Mouse (Mus musculus) macrophage (primary cell): ENCODE measurements around the gene Pdlim7. TPM values are rescaled to one million over a fixed set of nuclear protein-coding genes. Genes with fewer than 3 reads are reported as not detected.

Source experiments
- H3K27ac ChIP-seq: fragments of 350-480 bp; formaldehyde crosslinking; 2 replicates; pipeline ENCODE4 v1.9.0; 2021
- H3K36me3 ChIP-seq: fragments of 350-480 bp; formaldehyde crosslinking; 2 replicates; pipeline ENCODE4 v1.9.0; 2021; ENCODE audit errors: inconsistent target
- H3K4me3 ChIP-seq: fragments of 350-480 bp; formaldehyde crosslinking; 2 replicates; pipeline ENCODE4 v1.9.0; 2021; ENCODE audit errors: inconsistent target
- H3K79me2 ChIP-seq: fragments of 350-480 bp; formaldehyde crosslinking; 2 replicates; pipeline ENCODE4 v1.9.0; 2021; ENCODE audit errors: inconsistent target
- WGBS: methylation state at CpG from one replicate; pipeline ENCODE4 v1.1.7; 2026; ENCODE audit warnings: inconsistent platforms; ENCODE audit not compliant: missing documents; 5-methylcytosine and 5-hydroxymethylcytosine counted together
- polyA plus RNA-seq: library from polyadenylated mRNA; stranded (reverse); fragments of 250-400 nt; gene quantifications from 3 replicates; pipeline ENCODE4 v1.2.4, GENCODE M21; 2018; ENCODE audit warnings: inconsistent platforms
- total RNA-seq, 78 experiments: library from RNA; depleted of rRNA; stranded (reverse); fragments of 250-400 nt; gene quantifications; 1 replicate in 9 of 78; 2 replicates in 24 of 78; 3 replicates in 43 of 78; 4 replicates in 2 of 78; pipeline ENCODE4 v1.2.4; 2018; ENCODE audit warnings: inconsistent platforms in 56 of 78

Gene Pdlim7
- total RNA-seq (2018; cell fraction: chromatin; rRNA removed): 10 to 100 TPM in 3 of 26 experiments, 1 to 10 TPM in 18, under 1 TPM in 2, not detected in 3; 0.32 to 17.4 (median 2.7) TPM
- 1 to 10 TPM in 3 of 26 experiments, under 1 TPM in 23; 0.25 to 1.3 (median 0.58) TPM for total RNA-seq (2018; cell fraction: cytosol; rRNA removed)
- 1 to 10 TPM in 15 of 26 experiments, under 1 TPM in 9, not detected in 2; 0.38 to 7.1 (median 1.2) TPM for total RNA-seq (2018; cell fraction: nucleus; rRNA removed)
- 0.40 to 3.3 TPM (median 0.44 TPM) in 3 replicates for polyA plus RNA-seq

GRCm38 (mm10) chr13:55513111-55513748 is at the start of gene Pdlim7:
Gene Pdlim7 (minus strand): TSS chr13:55513676.
- under 1% methylated on average over 50 of the region's 55 CpGs for WGBS
- Histone ChIP-seq H3K4me3 (peak within 1 kb of the TSS; percentile 43), H3K27ac (no peak within 1 kb of the TSS), H3K36me3 (no peaks in the 10 kb centered on the region), H3K79me2 (no peaks in the 10 kb centered on the region)

GRCm38 (mm10) chr13:55557499-55557898 is 44.0 kb upstream of the Pdlim7 start:
- 94% methylated on average over 6 of the region's 6 CpGs for WGBS
- Histone ChIP-seq H3K79me2 (peaks cover 31% of the 10 kb centered on the region; the same call in 1 of the 2 replicates), H3K27ac (no peak overlapping the region), H3K4me3 (no peak overlapping the region), H3K36me3 (peaks cover 26% of the 10 kb centered on the region; the same call in 1 of the 2 replicates)

DNA sequence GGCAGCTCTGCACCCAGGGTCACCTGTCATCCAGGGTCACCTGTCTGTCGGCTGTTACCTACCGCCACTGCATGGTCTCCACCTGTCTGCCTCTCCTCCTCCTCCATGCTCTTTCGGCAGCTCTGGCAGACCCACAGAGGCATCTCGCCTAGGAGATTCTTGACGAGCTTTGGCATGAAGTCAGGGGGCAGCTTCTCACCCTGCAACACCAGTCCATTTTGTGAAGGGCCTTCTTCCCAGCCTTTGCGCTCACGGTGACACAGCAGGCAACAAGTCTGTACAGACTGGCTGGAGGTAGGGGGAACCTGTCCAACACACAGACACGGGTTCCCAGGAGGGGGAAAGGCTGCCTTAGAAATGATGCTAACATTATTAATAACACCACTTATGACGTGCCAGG is 42.4 kb upstream of the Pdlim7 start:
- no peak overlapping the region for H3K4me3 ChIP-seq
- WGBS: 91% methylated on average over 9 of the region's 9 CpGs
- H3K36me3 ChIP-seq: peaks cover 26% of the 10 kb centered on the region; the same call in 1 of the 2 replicates
- peaks cover 21% of the 10 kb centered on the region; the same call in 1 of the 2 replicates for H3K79me2 ChIP-seq
- H3K27ac ChIP-seq: no peak overlapping the region

- no peak overlapping the region for H3K4me3 ChIP-seq
- no peak overlapping the region for H3K27ac ChIP-seq
- peaks cover 34% of the 10 kb centered on the region for H3K36me3 ChIP-seq
- 96% methylated on average over 15 of the region's 15 CpGs for WGBS
- H3K79me2 ChIP-seq: no peaks in the 10 kb centered on the region
Measured at GRCm38 (mm10) chr13:55549061-55549460, 35.6 kb upstream of the Pdlim7 start.

DNA sequence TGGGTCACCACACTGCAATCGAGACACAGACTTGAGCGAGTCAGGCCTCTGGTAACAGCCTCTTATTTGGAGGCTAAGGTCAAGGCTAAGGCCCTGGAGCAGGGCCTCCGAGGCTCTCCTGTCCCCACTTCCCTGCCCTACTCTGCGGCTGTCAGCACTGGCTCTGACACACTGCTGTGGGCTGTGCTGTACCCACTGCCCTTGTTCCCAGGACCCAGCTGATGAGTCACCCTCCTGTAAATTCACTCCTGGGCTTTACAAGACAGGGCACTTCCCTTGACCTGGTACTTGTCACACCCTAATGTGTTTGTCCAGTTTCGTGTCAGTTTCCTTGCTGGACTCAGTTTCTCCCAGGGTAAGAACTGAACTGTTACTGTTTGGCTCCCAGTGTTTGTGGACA is 35.0 kb upstream of the Pdlim7 start:
- no peak overlapping the region for H3K4me3 ChIP-seq
- no peak overlapping the region for H3K27ac ChIP-seq
- WGBS: 98% methylated on average over 5 of the region's 5 CpGs
- H3K79me2 ChIP-seq: no peaks in the 10 kb centered on the region
- peaks cover 34% of the 10 kb centered on the region for H3K36me3 ChIP-seq

DNA sequence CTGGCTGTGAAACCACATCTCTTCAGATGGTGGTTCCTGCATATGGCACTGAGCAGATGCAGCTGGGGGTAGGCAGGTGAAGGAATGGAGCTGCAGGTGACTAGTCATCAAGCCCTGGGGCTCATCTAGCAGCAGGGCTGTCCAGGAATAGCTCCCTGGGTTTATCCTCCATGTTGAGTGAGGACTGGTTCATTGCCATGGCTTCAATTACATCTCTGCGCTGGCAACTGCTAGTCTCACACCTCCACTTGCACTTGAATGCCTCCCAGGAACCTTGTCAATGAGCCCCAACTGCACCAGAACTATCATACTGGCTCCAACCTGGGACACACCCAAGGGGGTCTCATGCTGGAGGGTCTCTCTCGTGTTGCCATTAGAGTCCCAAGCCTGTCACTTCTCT is 34.4 kb upstream of the Pdlim7 start:
- Histone ChIP-seq H3K36me3 (peaks cover 36% of the 10 kb centered on the region), H3K4me3 (no peak overlapping the region), H3K27ac (no peak overlapping the region), H3K79me2 (no peaks in the 10 kb centered on the region)
- WGBS: 96% methylated on average over 2 of the region's 2 CpGs

DNA sequence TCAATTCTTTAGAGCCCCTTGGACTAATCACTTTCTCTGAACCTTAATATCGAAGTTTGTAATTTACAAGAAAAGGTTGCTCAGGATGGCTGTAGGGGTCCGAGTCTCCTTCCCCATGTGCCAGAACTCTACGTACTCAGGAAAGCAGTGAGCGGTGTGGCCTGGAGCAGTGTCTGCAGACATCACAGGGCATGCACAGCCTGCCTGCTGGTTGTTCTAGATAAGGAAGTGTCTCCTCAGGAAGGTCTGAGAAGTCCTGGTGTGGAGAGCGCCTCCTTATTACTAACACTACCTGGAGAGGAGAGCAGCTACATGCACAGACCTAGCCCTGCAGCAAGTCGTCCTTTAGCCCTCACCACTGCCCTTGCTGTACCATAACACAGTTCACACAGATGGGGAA is 31.3 kb upstream of the Pdlim7 start:
- H3K27ac ChIP-seq: no peak overlapping the region
- no peaks in the 10 kb centered on the region for H3K79me2 ChIP-seq
- H3K36me3 ChIP-seq: peaks cover 66% of the 10 kb centered on the region
- WGBS: 94% methylated on average over 6 of the region's 6 CpGs
- H3K4me3 ChIP-seq: no peak overlapping the region

DNA sequence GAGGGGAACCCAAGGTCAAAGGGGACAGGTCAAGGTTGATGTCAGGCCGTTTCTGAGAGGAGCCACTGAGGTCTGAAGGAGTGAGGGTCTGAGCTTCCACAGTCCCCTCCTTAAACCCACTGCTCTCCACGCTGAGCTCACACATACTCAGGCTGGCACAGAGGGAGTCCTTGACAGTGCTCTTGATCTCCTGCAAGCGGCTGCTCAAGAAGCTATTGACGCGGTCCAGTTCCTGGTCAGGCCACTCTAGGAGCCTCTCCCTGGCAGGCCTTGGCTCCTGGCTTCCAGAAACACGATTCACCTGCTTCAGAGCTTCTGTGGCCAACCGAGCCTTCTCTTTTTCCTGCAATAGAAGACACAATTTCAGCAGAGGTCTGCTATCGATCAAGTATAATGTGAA is 30.0 kb upstream of the Pdlim7 start:
- Histone ChIP-seq H3K4me3 (no peak overlapping the region), H3K79me2 (no peaks in the 10 kb centered on the region), H3K27ac (no peak overlapping the region), H3K36me3 (peaks cover 70% of the 10 kb centered on the region)
- WGBS: 98% methylated on average over 8 of the region's 8 CpGs

GRCm38 (mm10) chr13:55542891-55543290 is 29.4 kb upstream of the Pdlim7 start:
- 98% methylated on average over 4 of the region's 4 CpGs for WGBS
- no peak overlapping the region for H3K27ac ChIP-seq
- no peak overlapping the region for H3K4me3 ChIP-seq
- H3K79me2 ChIP-seq: no peaks in the 10 kb centered on the region
- peaks cover 73% of the 10 kb centered on the region for H3K36me3 ChIP-seq

DNA sequence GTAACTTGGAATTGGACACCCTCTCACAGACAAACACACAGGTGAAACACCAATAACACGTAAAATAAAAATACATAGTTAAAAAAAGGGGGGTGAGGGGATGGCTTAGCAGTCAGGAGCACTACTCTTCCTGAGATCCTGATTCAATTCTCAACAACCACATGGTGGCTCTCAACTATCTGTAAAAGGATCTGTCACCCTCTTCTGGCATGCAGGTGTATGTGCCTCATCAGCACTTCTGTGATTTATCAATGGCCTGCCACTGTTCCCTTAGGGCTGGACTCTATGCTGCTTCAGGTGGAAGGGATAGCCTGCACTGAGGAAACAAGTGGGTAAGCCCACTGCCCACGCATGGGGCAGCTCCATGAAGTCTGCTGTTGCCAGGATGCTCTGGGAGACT is 27.5 kb upstream of the Pdlim7 start:
- 97% methylated on average over 2 of the region's 2 CpGs for WGBS

GRCm38 (mm10) chr13:55536194-55537175 is 23.0 kb upstream of the Pdlim7 start, which contains the start of gene Ddx41:
Gene Ddx41 (minus strand): TSS chr13:55536658.
- WGBS: 1% methylated on average over 70 of the region's 70 CpGs
- Histone ChIP-seq H3K4me3 (peak within 1 kb of the TSS; percentile 87), H3K27ac (0 out of 2 replicates have a peak within 1 kb of the TSS, but pooled peaks have one; percentile 12), H3K36me3 (peaks cover 48% of the 10 kb centered on the region; the same call in 1 of the 2 replicates), H3K79me2 (peaks cover 9% of the 10 kb centered on the region; the same call in 1 of the 2 replicates)

More for the DNA sequence above, 27.5 kb upstream of the Pdlim7 start:
- H3K36me3 ChIP-seq: peaks cover 60% of the 10 kb centered on the region
- peaks cover 2% of the 10 kb centered on the region; the same call in 1 of the 2 replicates for H3K79me2 ChIP-seq
- no peak overlapping the region for H3K27ac ChIP-seq
- no peak overlapping the region for H3K4me3 ChIP-seq

DNA sequence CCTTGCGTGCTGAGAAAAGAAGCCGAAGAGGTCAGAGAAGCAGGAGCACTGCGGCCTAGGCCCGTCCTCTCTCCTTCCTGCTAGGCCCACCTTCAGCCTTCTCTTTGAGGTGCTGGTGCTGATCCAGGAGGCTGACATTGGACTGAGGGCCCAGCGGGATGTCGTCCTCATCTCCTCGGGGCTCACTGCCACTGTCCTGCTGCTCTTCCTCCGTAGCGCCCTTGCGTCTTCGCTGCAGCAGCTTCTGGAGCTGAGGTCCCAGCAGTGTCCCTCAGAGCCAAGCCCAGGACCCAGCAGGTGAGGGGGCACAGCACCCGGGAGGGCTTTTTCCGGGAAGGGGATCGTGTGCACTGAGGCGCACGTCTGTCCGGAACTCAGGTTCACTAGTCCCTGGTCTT is 22.3 kb upstream of the Pdlim7 start:
- Histone ChIP-seq H3K27ac (0 out of 2 replicates have a peak overlapping the region, but pooled peaks have one; percentile 12), H3K36me3 (peaks cover 47% of the 10 kb centered on the region; the same call in 1 of the 2 replicates)
- 18% methylated on average over 17 of the region's 17 CpGs for WGBS

GRCm38 (mm10) chr13:55535191-55535590 is 21.7 kb upstream of the Pdlim7 start:
- Histone ChIP-seq H3K27ac (no peak overlapping the region), H3K79me2 (peaks cover 9% of the 10 kb centered on the region; the same call in 1 of the 2 replicates), H3K4me3 (peak overlapping the region; percentile 87; the same call in 1 of the 2 replicates), H3K36me3 (peaks cover 47% of the 10 kb centered on the region; the same call in 1 of the 2 replicates)
- 90% methylated on average over 15 of the region's 15 CpGs for WGBS

More for the DNA sequence above, 22.3 kb upstream of the Pdlim7 start:
- Histone ChIP-seq H3K79me2 (peaks cover 9% of the 10 kb centered on the region; the same call in 1 of the 2 replicates), H3K4me3 (peak overlapping the region; percentile 87)
